8 mouse cellular contexts compared by ENCODE assay signal in the genomic region with DNA sequence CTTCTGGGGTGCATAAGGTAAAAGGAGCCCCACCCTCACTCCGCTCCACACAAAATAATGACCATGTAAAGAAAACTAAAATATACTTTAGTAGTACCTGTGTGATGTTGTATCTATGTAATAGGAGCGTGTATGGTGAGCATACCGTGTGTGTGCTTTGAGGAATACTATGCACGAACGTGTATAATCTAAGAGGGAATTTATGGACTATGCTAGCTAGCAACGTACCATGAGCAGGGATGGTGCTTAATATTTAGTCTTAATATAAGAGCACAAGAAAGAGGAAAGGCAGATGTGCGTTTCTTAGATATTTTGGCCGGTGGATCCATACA. TPM values are rescaled to one million over a fixed set of nuclear protein-coding genes. Genes with fewer than 3 reads are reported as not detected.
DNase-seq lines count a peak whose midpoint lies in the region; ATAC-seq and TF ChIP-seq lines count a peak whose summit lies in the region.

No protein-coding gene starts in this region.

- no peaks in the 10 kb centered on the region for H3K9me3 ChIP-seq in heart, embryonic 11.5 days (replicated peaks; ENCODE audit: control insufficient read depth, low read length)
- no peaks in the 10 kb centered on the region for H3K9me3 ChIP-seq in CH12.LX (replicated peaks; ENCODE audit: low read length)
- H3K9me3 ChIP-seq in forebrain, embryonic 13.5 days (replicated peaks) = no peaks in the 10 kb centered on the region
- no peaks in the 10 kb centered on the region for H3K9me3 ChIP-seq in liver, embryonic 14.5 days (ENCODE audit: control insufficient read depth, low read length)

- no peak for TF ChIP-seq CTCF in CH12.LX (conservative IDR thresholded peaks at IDR 0.05 in 1 of 2, IDR thresholded peaks at IDR 0.05 in 1 of 2; ENCODE audit: low read depth in 2 of 2, low read length in 2 of 2)
- TF ChIP-seq CTCF in liver, embryonic 14.5 days (IDR thresholded peaks at IDR 0.05; ENCODE audit: low read depth) = no peak

- H3K27me3 ChIP-seq in heart, embryonic 11.5 days (ENCODE audit: control insufficient read depth, insufficient read depth, low read length) = no peaks in the 10 kb centered on the region
- no peaks in the 10 kb centered on the region for H3K27me3 ChIP-seq in CH12.LX (replicated peaks)
- no peaks in the 10 kb centered on the region for H3K27me3 ChIP-seq in forebrain, embryonic 13.5 days
- no peaks in the 10 kb centered on the region for H3K27me3 ChIP-seq in liver, embryonic 14.5 days (ENCODE audit: control insufficient read depth, insufficient read depth, low read length)

- TF ChIP-seq POLR2A in CH12.LX (IDR thresholded peaks at IDR 0.05; ENCODE audit: low read depth, low read length) = no peak

- H3K9ac ChIP-seq in heart, embryonic 11.5 days (ENCODE audit: low read depth, low read length) = peak overlapping the region; percentile 74
- H3K9ac ChIP-seq in CH12.LX (ENCODE audit: insufficient read depth, low read depth) = peak overlapping the region; percentile 70
- peak overlapping the region; percentile 97 for H3K9ac ChIP-seq in forebrain, embryonic 13.5 days
- H3K9ac ChIP-seq in liver, embryonic 14.5 days (replicated peaks) = peak overlapping the region; percentile 74

- in situ Hi-C loops in CH12.LX (cut with MboI; ENCODE audit: low pct_ligation_motif_present, low pct_unique_long_range_greater_than_20kb, low sequenced_read_pairs) = no loop called here

- WGBS in heart, embryonic 11.5 days (ENCODE audit: insufficient replicate concordance) = 2% methylated on average over 8 of the region's 8 CpGs
- 3% methylated on average over 8 of the region's 8 CpGs for WGBS in forebrain, embryonic 13.5 days
- WGBS in liver, embryonic 14.5 days (ENCODE audit: insufficient replicate concordance) = 2% methylated on average over 8 of the region's 8 CpGs

- H3K27ac ChIP-seq in heart, embryonic 11.5 days (ENCODE audit: low read depth, low read length) = peak overlapping the region; percentile 96
- H3K27ac ChIP-seq in CH12.LX (ENCODE audit: insufficient read depth, low read depth) = peak overlapping the region; percentile 74
- peak overlapping the region; percentile 92 for H3K27ac ChIP-seq in forebrain, embryonic 13.5 days
- H3K27ac ChIP-seq in liver, embryonic 14.5 days = peak overlapping the region; percentile 89

- dilution Hi-C loops in CH12.LX (cut with MboI; ENCODE audit: extremely low pct_ligation_motif_present, extremely low pct_unique_long_range_greater_than_20kb, low sequenced_read_pairs) = no loop called here

- ATAC-seq in heart, embryonic 11.5 days (replicated peaks; ENCODE audit: insufficient number of reproducible peaks, low FRiP score, low TSS enrichment) = no peak
- ATAC-seq in forebrain, embryonic 13.5 days = peak; percentile 65
- no peak; the same call in 1 of the 2 replicates for ATAC-seq in liver, embryonic 14.5 days (ENCODE audit: insufficient read depth)
- ATAC-seq in cerebellum, adult (ENCODE audit: insufficient number of reproducible peaks, low FRiP score, low TSS enrichment) = no peak; the same call in 1 of the 2 replicates

- no peaks in the 10 kb centered on the region for H3K36me3 ChIP-seq in heart, embryonic 11.5 days (ENCODE audit: control insufficient read depth, insufficient read depth, low read length)
- peaks cover 0 to 3% of the 10 kb centered on the region in 2 experiments for H3K36me3 ChIP-seq in CH12.LX (replicated peaks in 1 of 2; ENCODE audit: control insufficient read depth in 1 of 2, insufficient read depth in 1 of 2, low read length in 1 of 2)
- H3K36me3 ChIP-seq in forebrain, embryonic 13.5 days (ENCODE audit: poor library complexity, severe bottlenecking) = no peaks in the 10 kb centered on the region
- no peaks in the 10 kb centered on the region for H3K36me3 ChIP-seq in liver, embryonic 14.5 days (replicated peaks; ENCODE audit: control insufficient read depth, insufficient read depth, low read depth)

- no peak for TF ChIP-seq EP300 in CH12.LX (IDR thresholded peaks at IDR 0.05; ENCODE audit: low read length)
- no peak for TF ChIP-seq EP300 in liver, embryonic 14.5 days (IDR thresholded peaks at IDR 0.05; ENCODE audit: low read depth)

- DNase-seq in heart, adult 18-20 months = no peak
- no peak for DNase-seq in CH12.LX (ENCODE audit: extremely low read depth)
- DNase-seq in liver, embryonic 14.5 days (ENCODE audit: low read depth in 3 of 3, low spot score in 3 of 3) = no peak
- DNase-seq in adrenal gland, adult 18-20 months (ENCODE audit: low spot score in 2 of 2) = no peak
- no peak for DNase-seq in retina, embryonic 14.5 days (ENCODE audit: low spot score)

- peak overlapping the region; percentile 81 for H3K4me2 ChIP-seq in heart, embryonic 11.5 days
- H3K4me2 ChIP-seq in CH12.LX (ENCODE audit: insufficient read depth, low read depth, poor library complexity, severe bottlenecking) = peak overlapping the region; percentile 87
- peak overlapping the region; percentile 74 for H3K4me2 ChIP-seq in forebrain, embryonic 13.5 days
- peak overlapping the region; percentile 97 for H3K4me2 ChIP-seq in liver, embryonic 14.5 days (ENCODE audit: low read depth)

- H3K4me1 ChIP-seq in heart, embryonic 11.5 days (ENCODE audit: control insufficient read depth, insufficient read depth, low read length) = peaks cover 14% of the 10 kb centered on the region
- H3K4me1 ChIP-seq in CH12.LX (ENCODE audit: control insufficient read depth in 1 of 2, insufficient read depth in 2 of 2) = peaks cover 3 to 27% of the 10 kb centered on the region in 2 experiments; a peak in 3 of 4 replicates
- peaks cover 8% of the 10 kb centered on the region for H3K4me1 ChIP-seq in forebrain, embryonic 13.5 days
- H3K4me1 ChIP-seq in liver, embryonic 14.5 days (replicated peaks; ENCODE audit: control insufficient read depth in 2 of 2, insufficient read depth in 2 of 2, low read length in 1 of 2) = peaks cover 8 to 19% of the 10 kb centered on the region in 2 experiments

- H3K79me2 ChIP-seq in CH12.LX (replicated peaks; ENCODE audit: control insufficient read depth, extremely low read depth, insufficient read depth, poor library complexity, severe bottlenecking) = peaks cover 13% of the 10 kb centered on the region

- H3K4me3 ChIP-seq in heart, embryonic 11.5 days (ENCODE audit: low read depth, low read length) = peak overlapping the region; percentile 96
- H3K4me3 ChIP-seq in CH12.LX (replicated peaks in 1 of 3; ENCODE audit: low read depth in 2 of 3, low read length in 2 of 3, poor library complexity in 1 of 3) = peak overlapping the region; percentile 62 to 99 (median 73)
- peak overlapping the region; percentile 90 for H3K4me3 ChIP-seq in forebrain, embryonic 13.5 days
- peak overlapping the region; percentile 54 to 77 for H3K4me3 ChIP-seq in liver, embryonic 14.5 days (ENCODE audit: insufficient read depth in 1 of 2, low read depth in 2 of 2, low read length in 2 of 2)

- TF ChIP-seq RAD21 in CH12.LX (IDR thresholded peaks at IDR 0.05; ENCODE audit: low read depth, low read length) = no peak

TF ChIP-seq in CH12.LX, 34 proteins besides CTCF, POLR2A, EP300 and RAD21:
- no peak for TF ChIP-seq HCFC1 (IDR thresholded peaks at IDR 0.05; ENCODE audit: low read depth, low read length)
- no peak for TF ChIP-seq SMC3 (IDR thresholded peaks at IDR 0.05; ENCODE audit: low read depth, low read length)
- TF ChIP-seq USF1 (IDR thresholded peaks at IDR 0.05; ENCODE audit: low read depth, low read length) = no peak
- 0 out of 2 replicates have a peak, but pooled peaks have one; percentile 21 for TF ChIP-seq NELFE (IDR thresholded peaks at IDR 0.05; ENCODE audit: low read depth, low read length)

RNA-seq across cellular contexts. Expression of a gene that starts 0.5 kb away (rescaled TPM):
- 60.2 and 65.1 TPM in 2 replicates for polyA plus RNA-seq in heart, embryonic 11.5 days (2014; fragmentation: Nextera tagmentation; extraction: Ambion mirVana)
- total RNA-seq in heart, adult 18-20 months (2021) = 10 to 100 TPM; 60.6 to 63.9 TPM
- total RNA-seq in CH12.LX (2012; rRNA removed) = 16.7 and 18.7 TPM in 2 replicates
- total RNA-seq in CH12.LX (2014; rRNA removed) = 40.2 and 42.0 TPM in 2 replicates
- polyA plus RNA-seq in CH12.LX (2012; ENCODE audit: insufficient read length, low read depth) = 23.6 and 28.2 TPM in 2 replicates
- polyA plus RNA-seq in forebrain, embryonic 13.5 days (2015; fragmentation: Nextera tagmentation; extraction: Ambion mirVana) = 24.1 and 24.3 TPM in 2 replicates
- polyA plus RNA-seq in liver, embryonic 14.5 days (2012; rRNA removed) = 7.6 and 11.1 TPM in 2 replicates
- polyA plus RNA-seq in liver, embryonic 14.5 days (2014; fragmentation: Nextera tagmentation; extraction: Ambion mirVana) = 23.0 and 26.4 TPM in 2 replicates
- total RNA-seq in adrenal gland, adult 18-20 months (2021) = 10 to 100 TPM; 67.0 to 79.3 TPM

RNA-seq across cellular contexts. Expression of a gene that starts 51.0 kb away (rescaled TPM):
- polyA plus RNA-seq in heart, embryonic 11.5 days (2014; fragmentation: Nextera tagmentation; extraction: Ambion mirVana) = 136 and 164 TPM in 2 replicates
- total RNA-seq in heart, adult 18-20 months (2021) = 100 to 1,000 TPM; 337 to 360 TPM
- total RNA-seq in CH12.LX (2012; rRNA removed) = 0.08 TPM in 2 replicates
- 0.08 and 0.61 TPM in 2 replicates for total RNA-seq in CH12.LX (2014; rRNA removed)
- polyA plus RNA-seq in CH12.LX (2012; ENCODE audit: insufficient read length, low read depth) = 0.27 and 0.37 TPM in 2 replicates
- polyA plus RNA-seq in forebrain, embryonic 13.5 days (2015; fragmentation: Nextera tagmentation; extraction: Ambion mirVana) = 0.05 and 0.98 TPM in 2 replicates
- 0.04 and 0.08 TPM in 2 replicates for polyA plus RNA-seq in liver, embryonic 14.5 days (2012; rRNA removed)
- 0.11 TPM in 1 of 2 replicates, not detected in the other for polyA plus RNA-seq in liver, embryonic 14.5 days (2014; fragmentation: Nextera tagmentation; extraction: Ambion mirVana)
- total RNA-seq in adrenal gland, adult 18-20 months (2021) = under 1 TPM; 0.27 to 0.90 TPM

RNA-seq across cellular contexts. Expression of a gene that starts 51.6 kb away (rescaled TPM):
- polyA plus RNA-seq in heart, embryonic 11.5 days (2014; fragmentation: Nextera tagmentation; extraction: Ambion mirVana) = not detected in 2 replicates
- 1 to 10 TPM in 1 of 2 experiments, not detected in 1; 1.8 TPM for total RNA-seq in heart, adult 18-20 months (2021)
- total RNA-seq in CH12.LX (2012; rRNA removed) (0.21 and 0.25 TPM in 2 replicates), CH12.LX (2014; rRNA removed) (0.20 and 0.30 TPM in 2 replicates)
- 0.49 and 0.51 TPM in 2 replicates for polyA plus RNA-seq in CH12.LX (2012; ENCODE audit: insufficient read length, low read depth)
- polyA plus RNA-seq in forebrain, embryonic 13.5 days (2015; fragmentation: Nextera tagmentation; extraction: Ambion mirVana) = 0.14 TPM in 1 of 2 replicates, not detected in the other
- not detected in 2 replicates for polyA plus RNA-seq in liver, embryonic 14.5 days (2012; rRNA removed)
- polyA plus RNA-seq in liver, embryonic 14.5 days (2014; fragmentation: Nextera tagmentation; extraction: Ambion mirVana) = not detected in 2 replicates
- total RNA-seq in adrenal gland, adult 18-20 months (2021) = under 1 TPM in 1 of 2 experiments, not detected in 1; 0.61 TPM

Comparison
In these comparisons a context has a peak if more than half of its experiments do, and no peak if none do; other contexts are left out.
1. RNA of a gene that starts 51.0 kb away (polyA plus RNA-seq): 136 to 164 TPM in heart, embryonic 11.5 days; 0.27 to 0.37 TPM in CH12.LX, 0.04 to 0.11 TPM in liver, embryonic 14.5 days and 0.05 to 0.98 TPM in forebrain, embryonic 13.5 days; every median in the first group is over 10 times any median in the second.
2. Peak in every context shown above with its lines, with median percentiles within 50 percentile points of each other: H3K27ac ChIP-seq, H3K4me2 ChIP-seq, H3K4me3 ChIP-seq and H3K9ac ChIP-seq.